Mouse (Mus musculus): ENCODE data around the gene Gm17026. TPM values are rescaled to one million over a fixed set of nuclear protein-coding genes. Genes with fewer than 3 reads are reported as not detected.
"Not testable (repeated sequence)": the region's sequence is repeated elsewhere in the genome, so short reads cannot be mapped to it uniquely, and the experiment has no call there.

The Gm17026 gene
- not detected in 2 replicates for polyA plus RNA-seq (2015; fragmentation: Nextera tagmentation; extraction: Ambion mirVana)

DNA sequence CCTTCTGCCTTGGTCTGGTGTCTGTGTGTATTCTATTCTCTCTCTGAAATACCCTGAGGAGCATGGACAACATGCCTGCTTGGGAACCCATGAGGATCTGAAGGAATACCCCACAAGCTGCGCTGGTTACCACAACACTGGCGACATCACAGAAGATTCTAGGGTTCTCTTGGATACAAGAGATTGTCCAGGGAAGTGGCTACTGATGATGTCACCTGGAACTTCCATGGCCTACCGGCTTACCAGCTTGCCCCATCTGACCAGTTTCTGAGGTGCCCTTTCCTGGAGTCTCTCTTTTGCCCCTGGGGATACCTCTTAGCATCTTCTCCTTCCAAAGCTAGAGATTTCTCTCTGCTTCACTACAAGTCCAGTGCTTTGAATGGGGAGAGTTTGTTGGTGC, at the start of gene Gm17026:
Gene Gm17026 (minus strand): TSS at position 101 of the 400 bp plus-strand sequence.
- not testable (repeated sequence) for H3K9me3 ChIP-seq (ENCODE audit: control insufficient read depth, low read length); DNase-seq (ENCODE audit: low spot score); ATAC-seq (ENCODE audit: low FRiP score, low TSS enrichment); H3K27me3 ChIP-seq (ENCODE audit: control insufficient read depth, insufficient read depth, low read length); H3K36me3 ChIP-seq (ENCODE audit: control insufficient read depth, insufficient read depth, low read length); H3K4me1 ChIP-seq (replicated peaks; ENCODE audit: control insufficient read depth, insufficient read depth); H3K4me2 ChIP-seq (replicated peaks; ENCODE audit: low read depth); H3K4me3 ChIP-seq (ENCODE audit: low read depth, low read length); H3K9ac ChIP-seq (ENCODE audit: low read length); H3K27ac ChIP-seq (replicated peaks)
- no CpG with 5 or more reads among the region's 3 CpGs for WGBS

DNA sequence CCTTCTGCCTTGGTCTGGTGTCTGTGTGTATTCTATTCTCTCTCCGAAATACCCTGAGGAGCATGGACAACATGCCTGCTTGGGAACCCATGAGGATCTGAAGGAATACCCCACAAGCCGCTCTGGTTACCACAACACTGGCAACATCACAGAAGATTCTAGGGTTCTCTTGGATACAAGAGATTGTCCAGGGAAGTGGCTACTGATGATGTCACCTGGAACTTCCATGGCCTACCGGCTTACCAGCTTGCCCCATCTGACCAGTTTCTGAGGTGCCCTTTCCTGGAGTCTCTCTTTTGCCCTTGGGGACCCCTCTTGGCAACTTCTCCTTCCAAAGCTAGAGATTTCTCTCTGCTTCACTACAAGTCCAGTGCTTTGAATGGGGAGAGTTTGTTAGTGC, 37.4 kb upstream of the Gm17026 start, which contains the start of gene Gm9611:
Gene Gm9611 (minus strand): TSS at position 101 of the 400 bp plus-strand sequence.
- H3K27ac ChIP-seq (replicated peaks); H3K4me1 ChIP-seq (replicated peaks; ENCODE audit: control insufficient read depth, insufficient read depth); H3K4me3 ChIP-seq (ENCODE audit: low read depth, low read length); ATAC-seq (ENCODE audit: low FRiP score, low TSS enrichment); H3K9me3 ChIP-seq (ENCODE audit: control insufficient read depth, low read length); H3K36me3 ChIP-seq (ENCODE audit: control insufficient read depth, insufficient read depth, low read length); DNase-seq (ENCODE audit: low spot score); H3K4me2 ChIP-seq (replicated peaks; ENCODE audit: low read depth); H3K27me3 ChIP-seq (ENCODE audit: control insufficient read depth, insufficient read depth, low read length); H3K9ac ChIP-seq (ENCODE audit: low read length): not testable (repeated sequence)
- WGBS = no CpG with 5 or more reads among the region's 3 CpGs

DNA sequence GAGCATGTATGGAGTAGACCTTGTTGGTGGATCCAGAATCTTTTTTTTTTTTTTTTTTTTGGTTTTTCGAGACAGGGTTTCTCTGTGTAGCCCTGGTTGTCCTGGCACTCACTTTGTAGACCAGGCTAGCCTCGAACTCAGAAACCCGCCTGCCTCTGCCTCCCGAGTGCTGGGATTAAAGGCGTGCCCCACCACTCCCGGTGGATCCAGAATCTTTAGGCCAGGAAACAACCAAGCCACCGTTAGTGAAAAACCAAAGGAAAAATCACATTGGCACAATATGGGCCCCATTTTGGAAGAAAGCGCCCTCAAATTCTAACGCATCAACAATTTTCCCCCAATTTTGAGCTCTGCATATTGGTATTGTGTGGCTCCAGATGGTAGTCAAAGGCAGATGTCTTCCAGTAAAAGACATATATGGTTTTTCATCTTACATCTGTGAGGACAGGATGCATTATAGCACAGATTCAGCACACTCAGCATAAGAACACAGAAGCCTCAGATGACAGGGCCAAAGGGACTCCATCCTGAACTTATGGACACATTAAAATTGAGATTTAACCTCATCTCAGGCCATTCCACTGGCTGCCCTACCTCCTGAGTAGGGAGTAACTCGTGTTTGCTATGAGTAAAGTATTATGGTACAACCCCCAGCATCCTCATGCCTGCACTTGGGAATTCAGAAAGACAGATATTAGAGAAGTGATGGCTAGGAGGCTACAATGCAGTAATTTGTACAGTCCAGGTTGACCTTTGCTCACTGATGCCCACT, 42.9 kb downstream of the Gm17026 start:
- H3K4me3 ChIP-seq (ENCODE audit: low read depth, low read length); H3K9ac ChIP-seq (ENCODE audit: low read length); H3K9me3 ChIP-seq (ENCODE audit: control insufficient read depth, low read length); ATAC-seq (ENCODE audit: low FRiP score, low TSS enrichment); DNase-seq (ENCODE audit: low spot score); H3K4me1 ChIP-seq (replicated peaks; ENCODE audit: control insufficient read depth, insufficient read depth); H3K4me2 ChIP-seq (replicated peaks; ENCODE audit: low read depth); H3K27ac ChIP-seq (replicated peaks); H3K36me3 ChIP-seq (ENCODE audit: control insufficient read depth, insufficient read depth, low read length); H3K27me3 ChIP-seq (ENCODE audit: control insufficient read depth, insufficient read depth, low read length): not testable (repeated sequence)
- WGBS = 71% methylated on average over 8 of the region's 10 CpGs

Small RNA genes within 50 kb of the gene (microRNA-seq; reads per million reads assigned to microRNA genes)
- gene Gm25208 (not detected), gene Gm25892 (not detected)

Other genes starting within 250 kb of the Gm17026 start
- not detected in 2 replicates for gene Gm7951, start 142.7 kb downstream of the Gm17026 start, polyA plus RNA-seq (2015; fragmentation: Nextera tagmentation; extraction: Ambion mirVana)
- not detected in 2 replicates for gene Gm17027, start 97.4 kb downstream of the Gm17026 start, polyA plus RNA-seq (2015; fragmentation: Nextera tagmentation; extraction: Ambion mirVana)
- gene Gm3573, start 69.3 kb downstream of the Gm17026 start, polyA plus RNA-seq (2015; fragmentation: Nextera tagmentation; extraction: Ambion mirVana) = not detected in 2 replicates
- gene Gm9611, start 37.3 kb upstream of the Gm17026 start, polyA plus RNA-seq (2015; fragmentation: Nextera tagmentation; extraction: Ambion mirVana) = not detected in 2 replicates
- not detected in 2 replicates for gene Gm7995, start 50.2 kb upstream of the Gm17026 start, polyA plus RNA-seq (2015; fragmentation: Nextera tagmentation; extraction: Ambion mirVana)
- not detected in 2 replicates for gene Gm8005, start 179.6 kb upstream of the Gm17026 start, polyA plus RNA-seq (2015; fragmentation: Nextera tagmentation; extraction: Ambion mirVana)
- gene Gm8011, start 203.8 kb upstream of the Gm17026 start, polyA plus RNA-seq (2015; fragmentation: Nextera tagmentation; extraction: Ambion mirVana) = not detected in 2 replicates
- gene Gm8020, start 242.3 kb upstream of the Gm17026 start, polyA plus RNA-seq (2015; fragmentation: Nextera tagmentation; extraction: Ambion mirVana) = not detected in 2 replicates